Mouse (Mus musculus) midbrain, embryonic 11.5 days (tissue): ENCODE data around the gene Pla2g12a. TPM values are rescaled to one million over a fixed set of nuclear protein-coding genes. Genes with fewer than 3 reads are reported as not detected.

Experiments
- ATAC-seq: fragments of 200-750 bp; cut with Nextera tagmentation; 2 replicates; pipeline ENCODE4 v1.8.0; 2017; ENCODE audit warnings: moderate TSS enrichment, moderate library complexity; ENCODE audit not compliant: low FRiP score
- DNase-seq: peaks from one replicate; pipeline ENCODE4 v3.0.0; 2015; ENCODE audit warnings: low spot score; ENCODE audit errors: missing footprints
- H3K27ac ChIP-seq: fragments of 300-500 bp; sonication (generic); 2 replicates; pipeline ENCODE4 v1.5.1; 2014; ENCODE audit warnings: low read depth, low read length
- H3K27me3 ChIP-seq: fragments of 300-500 bp; sonication (generic); 2 replicates; pipeline ENCODE4 v1.6.1; 2014; ENCODE audit warnings: mild to moderate bottlenecking, low read length, moderate library complexity, mixed read lengths; ENCODE audit not compliant: control insufficient read depth, insufficient read depth
- H3K36me3 ChIP-seq: fragments of 300-500 bp; sonication (generic); 2 replicates; pipeline ENCODE4 v1.6.1; 2014; ENCODE audit warnings: mild to moderate bottlenecking, low read length, moderate library complexity, mixed read lengths; ENCODE audit not compliant: control insufficient read depth, insufficient read depth
- H3K4me1 ChIP-seq: fragments of 300-500 bp; sonication (generic); 2 replicates; pipeline ENCODE4 v1.6.1; 2014; ENCODE audit warnings: low read length; ENCODE audit not compliant: control insufficient read depth, insufficient read depth
- H3K4me2 ChIP-seq: fragments of 300-500 bp; sonication (generic); 2 replicates; pipeline ENCODE4 v1.6.1; 2014; ENCODE audit warnings: mild to moderate bottlenecking, moderate library complexity
- H3K4me3 ChIP-seq: fragments of 300-500 bp; sonication (generic); 2 replicates; pipeline ENCODE4 v1.5.1; 2014; ENCODE audit warnings: low read depth, low read length
- H3K9ac ChIP-seq: fragments of 300-500 bp; sonication (generic); 2 replicates; pipeline ENCODE4 v1.6.1; 2014; ENCODE audit warnings: low read length
- H3K9me3 ChIP-seq: fragments of 300-500 bp; sonication (generic); 2 replicates; pipeline ENCODE4 v1.6.1; 2016; ENCODE audit warnings: low read length; ENCODE audit not compliant: control insufficient read depth
- WGBS: fragments of 180-500 bp; shearing (Covaris S2); extraction: QIAGEN DNeasy Blood & Tissue Kit; methylation state at CpG from one replicate; pipeline ENCODE4 v1.1.7; 2014; 5-methylcytosine and 5-hydroxymethylcytosine counted together
- polyA plus RNA-seq: library from polyadenylated mRNA; unstranded; fragments of >200 nt; fragmentation: Nextera tagmentation; extraction: Ambion mirVana; gene quantifications from 2 replicates; pipeline ENCODE4 v1.2.1, GENCODE M21; 2014

Pla2g12a gene
- polyA plus RNA-seq, 1 experiment from 2014 or later = 27.9 TPM

- WGBS = 86% methylated on average over 5 of the region's 5 CpGs
- H3K36me3 ChIP-seq = no peaks in the 10 kb centered on the region
Measured at GRCm38 (mm10) chr3:129892003-129892402, 13.6 kb downstream of the Pla2g12a start.

GRCm38 (mm10) chr3:129893143-129893542 lies 14.7 kb downstream of the Pla2g12a start:
- Histone ChIP-seq H3K9me3 (no peaks in the 10 kb centered on the region), H3K4me1 (no peaks in the 10 kb centered on the region), H3K27ac (no peak overlapping the region), H3K4me2 (no peak overlapping the region), H3K9ac (no peak overlapping the region), H3K27me3 (no peaks in the 10 kb centered on the region), H3K4me3 (no peak overlapping the region), H3K36me3 (no peaks in the 10 kb centered on the region)
- WGBS = 97% methylated on average over 3 of the region's 3 CpGs
- no peak for DNase-seq
- ATAC-seq = no peak

More at GRCm38 (mm10) chr3:129892003-129892402, 13.6 kb downstream of the Pla2g12a start:
- Histone ChIP-seq H3K4me1 (no peaks in the 10 kb centered on the region), H3K4me2 (no peak overlapping the region), H3K9me3 (no peaks in the 10 kb centered on the region), H3K27me3 (no peaks in the 10 kb centered on the region), H3K4me3 (no peak overlapping the region), H3K27ac (no peak overlapping the region), H3K9ac (no peak overlapping the region)
- DNase-seq = no peak
- ATAC-seq = no peak

- ATAC-seq = no peak
- Histone ChIP-seq H3K9ac (no peak overlapping the region), H3K36me3 (no peaks in the 10 kb centered on the region), H3K4me1 (no peaks in the 10 kb centered on the region), H3K27ac (no peak overlapping the region), H3K9me3 (no peaks in the 10 kb centered on the region), H3K4me2 (no peak overlapping the region), H3K27me3 (no peaks in the 10 kb centered on the region), H3K4me3 (no peak overlapping the region)
- no peak for DNase-seq
- WGBS = 86% methylated on average over 6 of the region's 6 CpGs
Measured at GRCm38 (mm10) chr3:129896591-129896990, 18.2 kb downstream of the Pla2g12a start.

- Histone ChIP-seq H3K4me1 (peaks cover 3% of the 10 kb centered on the region; the same call in 1 of the 2 replicates), H3K9ac (no peak overlapping the region), H3K4me2 (no peak overlapping the region), H3K27me3 (no peaks in the 10 kb centered on the region), H3K36me3 (no peaks in the 10 kb centered on the region), H3K9me3 (no peaks in the 10 kb centered on the region), H3K4me3 (no peak overlapping the region), H3K27ac (no peak overlapping the region)
- DNase-seq (no peak), ATAC-seq (no peak)
- 48% methylated on average over 4 of the region's 4 CpGs for WGBS
Measured at GRCm38 (mm10) chr3:129898886-129899285, 20.5 kb downstream of the Pla2g12a start.

- H3K27ac ChIP-seq = no peak within 1 kb of the TSS
- H3K4me2 ChIP-seq = peak within 1 kb of the TSS; percentile 58
- 0% methylated on average over 34 of the region's 34 CpGs for WGBS
- no peaks in the 10 kb centered on the region for H3K27me3 ChIP-seq
- peak; percentile 97 for DNase-seq
- H3K36me3 ChIP-seq = no peaks in the 10 kb centered on the region
- H3K4me1 ChIP-seq = peaks cover 3% of the 10 kb centered on the region; the same call in 1 of the 2 replicates
- peak; percentile 97 for ATAC-seq
- peak within 1 kb of the TSS; percentile 61 for H3K9ac ChIP-seq
- peak within 1 kb of the TSS; percentile 51 for H3K4me3 ChIP-seq
- no peaks in the 10 kb centered on the region for H3K9me3 ChIP-seq
Measured at GRCm38 (mm10) chr3:129901271-129901809, 22.9 kb downstream of the Pla2g12a start, which contains the start of gene Casp6. TSS of gene Casp6 (plus strand) at chr3:129901425.

- H3K4me3 ChIP-seq = no peak overlapping the region
- DNase-seq = no peak
- H3K9me3 ChIP-seq = no peaks in the 10 kb centered on the region
- no peak overlapping the region for H3K4me2 ChIP-seq
- WGBS = 94% methylated on average over 3 of the region's 3 CpGs
- peaks cover 3% of the 10 kb centered on the region; the same call in 1 of the 2 replicates for H3K4me1 ChIP-seq
- no peaks in the 10 kb centered on the region for H3K36me3 ChIP-seq
- no peak overlapping the region for H3K27ac ChIP-seq
- no peak overlapping the region for H3K9ac ChIP-seq
- H3K27me3 ChIP-seq = no peaks in the 10 kb centered on the region
- no peak for ATAC-seq
Measured at GRCm38 (mm10) chr3:129903369-129903768, 25.0 kb downstream of the Pla2g12a start.

- Histone ChIP-seq H3K4me2 (no peak overlapping the region), H3K36me3 (no peaks in the 10 kb centered on the region), H3K4me1 (peaks cover 3% of the 10 kb centered on the region; the same call in 1 of the 2 replicates), H3K27ac (no peak overlapping the region), H3K4me3 (no peak overlapping the region), H3K27me3 (no peaks in the 10 kb centered on the region), H3K9ac (no peak overlapping the region), H3K9me3 (no peaks in the 10 kb centered on the region)
- DNase-seq (no peak), ATAC-seq (no peak)
- 89% methylated on average over 8 of the region's 8 CpGs for WGBS
Measured at GRCm38 (mm10) chr3:129903866-129904265, 25.5 kb downstream of the Pla2g12a start.

- Histone ChIP-seq H3K27me3 (no peaks in the 10 kb centered on the region), H3K36me3 (no peaks in the 10 kb centered on the region), H3K4me2 (no peak overlapping the region), H3K9me3 (no peaks in the 10 kb centered on the region), H3K9ac (no peak overlapping the region), H3K27ac (no peak overlapping the region), H3K4me1 (peaks cover 3% of the 10 kb centered on the region; the same call in 1 of the 2 replicates), H3K4me3 (no peak overlapping the region)
- DNase-seq (no peak), ATAC-seq (no peak)
- WGBS = 86% methylated on average over 7 of the region's 7 CpGs
Measured at GRCm38 (mm10) chr3:129904381-129905132, 26.2 kb downstream of the Pla2g12a start.

- 95% methylated on average over 14 of the region's 14 CpGs for WGBS
- Histone ChIP-seq H3K4me3 (no peak overlapping the region), H3K4me2 (no peak overlapping the region), H3K36me3 (no peaks in the 10 kb centered on the region; the same call in 1 of the 2 replicates), H3K27me3 (no peaks in the 10 kb centered on the region), H3K9ac (no peak overlapping the region), H3K4me1 (no peaks in the 10 kb centered on the region), H3K9me3 (no peaks in the 10 kb centered on the region), H3K27ac (no peak overlapping the region)
- DNase-seq (no peak), ATAC-seq (no peak)
Measured at GRCm38 (mm10) chr3:129912025-129912424, 33.6 kb downstream of the Pla2g12a start.
